Mouse (Mus musculus): ENCODE results near the gene Med13l. TPM values are rescaled to one million over a fixed set of nuclear protein-coding genes. Genes with fewer than 3 reads are reported as not detected.

The Med13l gene
- polyA plus RNA-seq, 1 experiment from 2014 or later = 17.1 TPM

GRCm38 (mm10) chr5:118802036-118802435 lies 241.6 kb downstream of the Med13l start:
- Histone ChIP-seq H3K9ac (replicated peaks) (no peak overlapping the region), H3K36me3 (no peaks in the 10 kb centered on the region), H3K27me3 (peaks cover 3% of the 10 kb centered on the region), H3K9me3 (no peaks in the 10 kb centered on the region), H3K27ac (no peak overlapping the region), H3K4me3 (replicated peaks) (no peak overlapping the region), H3K4me1 (replicated peaks) (no peaks in the 10 kb centered on the region), H3K4me2 (no peak overlapping the region)
- 88% methylated on average over 7 of the region's 7 CpGs for WGBS
- no peak for ATAC-seq (ENCODE audit: insufficient number of reproducible peaks, insufficient read depth, low FRiP score, low TSS enrichment, low read depth)

- Histone ChIP-seq H3K9me3 (no peaks in the 10 kb centered on the region), H3K9ac (replicated peaks) (no peak overlapping the region), H3K4me2 (no peak overlapping the region), H3K27ac (no peak overlapping the region), H3K27me3 (peaks cover 21% of the 10 kb centered on the region), H3K4me1 (replicated peaks) (peaks cover 12% of the 10 kb centered on the region), H3K4me3 (replicated peaks) (no peak overlapping the region), H3K36me3 (no peaks in the 10 kb centered on the region)
- ATAC-seq (ENCODE audit: insufficient number of reproducible peaks, insufficient read depth, low FRiP score, low TSS enrichment, low read depth) = no peak
- 86% methylated on average over 12 of the region's 12 CpGs for WGBS
Observed at GRCm38 (mm10) chr5:118808946-118809345, 248.5 kb downstream of the Med13l start.

DNA sequence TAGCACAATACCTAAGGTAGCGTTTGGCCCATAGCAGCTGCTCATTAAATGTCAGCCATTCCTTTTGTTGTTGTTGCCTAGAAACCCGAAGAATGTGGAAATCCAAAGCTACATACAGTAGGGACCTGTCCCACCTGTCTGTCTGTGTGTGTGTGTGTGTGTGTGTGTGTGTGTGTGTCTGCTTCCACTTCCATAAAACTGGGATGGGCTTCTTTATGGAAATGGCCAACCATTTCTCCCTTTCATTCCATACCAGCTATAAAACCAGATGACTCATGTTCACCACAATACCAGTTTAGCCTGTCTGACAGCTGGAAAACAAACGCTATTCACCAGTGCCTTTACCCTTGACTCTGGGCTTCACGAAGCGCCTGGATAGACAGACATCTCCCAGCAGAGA lies 249.1 kb downstream of the Med13l start:
- H3K27me3 ChIP-seq = peaks cover 28% of the 10 kb centered on the region
- H3K36me3 ChIP-seq = no peaks in the 10 kb centered on the region
- no peak overlapping the region for H3K9ac ChIP-seq (replicated peaks)
- H3K4me1 ChIP-seq (replicated peaks) = peaks cover 12% of the 10 kb centered on the region
- no peak overlapping the region for H3K4me3 ChIP-seq (replicated peaks)
- no peak overlapping the region for H3K27ac ChIP-seq
- no peaks in the 10 kb centered on the region for H3K9me3 ChIP-seq
- 69% methylated on average over 5 of the region's 5 CpGs for WGBS
- no peak for ATAC-seq (ENCODE audit: insufficient number of reproducible peaks, insufficient read depth, low FRiP score, low TSS enrichment, low read depth)
- no peak overlapping the region for H3K4me2 ChIP-seq

- WGBS = 57% methylated on average over 5 of the region's 5 CpGs
- ATAC-seq (ENCODE audit: insufficient number of reproducible peaks, insufficient read depth, low FRiP score, low TSS enrichment, low read depth) = no peak
Observed at GRCm38 (mm10) chr5:118811690-118812089, 251.2 kb downstream of the Med13l start.

GRCm38 (mm10) chr5:118812421-118812820 lies 251.9 kb downstream of the Med13l start:
- H3K4me3 ChIP-seq (replicated peaks) = no peak overlapping the region
- H3K36me3 ChIP-seq = no peaks in the 10 kb centered on the region
- 47% methylated on average over 9 of the region's 9 CpGs for WGBS
- peaks cover 45% of the 10 kb centered on the region for H3K27me3 ChIP-seq
- H3K9ac ChIP-seq (replicated peaks) = no peak overlapping the region
- no peaks in the 10 kb centered on the region for H3K9me3 ChIP-seq
- peaks cover 14% of the 10 kb centered on the region for H3K4me1 ChIP-seq (replicated peaks)
- H3K27ac ChIP-seq = no peak overlapping the region
- no peak for ATAC-seq (ENCODE audit: insufficient number of reproducible peaks, insufficient read depth, low FRiP score, low TSS enrichment, low read depth)
- no peak overlapping the region for H3K4me2 ChIP-seq

More at GRCm38 (mm10) chr5:118811690-118812089, 251.2 kb downstream of the Med13l start:
- H3K4me3 ChIP-seq (replicated peaks) = no peak overlapping the region
- H3K36me3 ChIP-seq = no peaks in the 10 kb centered on the region
- H3K9me3 ChIP-seq = no peaks in the 10 kb centered on the region
- H3K4me2 ChIP-seq = no peak overlapping the region
- H3K27me3 ChIP-seq = peaks cover 42% of the 10 kb centered on the region
- H3K9ac ChIP-seq (replicated peaks) = no peak overlapping the region
- no peak overlapping the region for H3K27ac ChIP-seq
- H3K4me1 ChIP-seq (replicated peaks) = peaks cover 12% of the 10 kb centered on the region

GRCm38 (mm10) chr5:118812947-118813401 lies 252.5 kb downstream of the Med13l start:
- ATAC-seq (ENCODE audit: insufficient number of reproducible peaks, insufficient read depth, low FRiP score, low TSS enrichment, low read depth) = no peak
- no peak overlapping the region for H3K9ac ChIP-seq (replicated peaks)
- no peak overlapping the region for H3K4me2 ChIP-seq
- H3K4me1 ChIP-seq (replicated peaks) = peaks cover 20% of the 10 kb centered on the region
- H3K9me3 ChIP-seq = no peaks in the 10 kb centered on the region
- no peaks in the 10 kb centered on the region for H3K36me3 ChIP-seq
- H3K27ac ChIP-seq = no peak overlapping the region
- 54% methylated on average over 7 of the region's 7 CpGs for WGBS
- H3K4me3 ChIP-seq (replicated peaks) = no peak overlapping the region
- peaks cover 49% of the 10 kb centered on the region for H3K27me3 ChIP-seq

DNA sequence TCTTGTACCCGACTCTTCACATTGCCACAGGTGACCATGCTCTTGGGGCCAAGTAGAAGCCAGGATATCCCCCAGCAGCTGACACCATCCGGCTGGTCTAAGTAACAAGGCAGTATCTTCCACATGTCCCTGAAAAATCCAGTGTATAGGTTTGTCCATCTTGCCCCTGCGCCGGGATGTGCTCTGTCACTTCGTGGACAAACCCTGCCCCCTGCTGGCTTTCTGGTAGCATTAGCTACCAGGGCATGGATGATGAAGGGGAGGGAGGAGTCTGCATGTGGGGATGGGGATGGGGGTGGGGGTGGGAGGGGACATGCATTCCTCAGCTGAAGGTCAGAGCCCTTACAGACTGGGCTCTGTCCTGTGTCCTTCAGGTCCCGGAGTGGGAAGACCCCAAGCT lies 253.6 kb downstream of the Med13l start:
- H3K27me3 ChIP-seq = peaks cover 59% of the 10 kb centered on the region

More for the DNA sequence above, 253.6 kb downstream of the Med13l start:
- H3K4me3 ChIP-seq (replicated peaks) = no peak overlapping the region
- H3K9me3 ChIP-seq = no peaks in the 10 kb centered on the region
- no peak overlapping the region for H3K4me2 ChIP-seq
- no peak for ATAC-seq (ENCODE audit: insufficient number of reproducible peaks, insufficient read depth, low FRiP score, low TSS enrichment, low read depth)
- peaks cover 29% of the 10 kb centered on the region for H3K4me1 ChIP-seq (replicated peaks)
- no peak overlapping the region for H3K27ac ChIP-seq
- no peaks in the 10 kb centered on the region for H3K36me3 ChIP-seq
- WGBS = 51% methylated on average over 6 of the region's 6 CpGs
- H3K9ac ChIP-seq (replicated peaks) = no peak overlapping the region

Data from limb, embryonic 12.5 days (tissue).